Mouse (Mus musculus): ENCODE results near the gene Peak1.

DNA sequence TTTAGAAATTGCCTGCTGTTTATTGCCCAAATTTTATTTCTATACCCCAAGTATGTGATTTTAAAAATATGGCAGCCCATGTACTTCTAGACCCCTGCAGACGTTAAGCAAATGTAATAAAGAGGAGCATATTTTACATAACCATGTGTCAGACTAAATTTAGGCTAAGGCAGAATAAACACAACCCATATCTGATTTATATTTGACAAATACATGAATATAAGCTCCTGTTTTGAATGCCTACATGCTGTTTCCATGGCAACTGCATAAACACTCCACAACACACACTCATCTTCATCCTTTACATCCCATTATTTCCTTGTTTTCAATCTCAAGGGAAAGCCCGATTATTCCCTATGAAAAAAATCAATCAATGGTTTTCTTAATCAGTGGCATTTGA is 108.8 kb downstream of the Peak1 start:
- no peak for TF ChIP-seq POLR2A (IDR thresholded peaks at IDR 0.05; ENCODE audit: extremely low read depth, insufficient read depth, low read length)
- TF ChIP-seq CTCF (IDR thresholded peaks at IDR 0.05; ENCODE audit: extremely low read depth, insufficient read depth, low read length): no peak
